Mouse (Mus musculus) spleen, postnatal 10 days (tissue): ENCODE data around the gene Rpp25l.
"Not testable (repeated sequence)": the region's sequence is repeated elsewhere in the genome, so short reads cannot be mapped to it uniquely, and the experiment has no call there.

Source experiments
- DNase-seq, 2 experiments: peaks; one replicate each; pipeline ENCODE4 v3.0.0; 2021 to 2022; ENCODE audit warnings: low spot score in 2 of 2

Gene Rpp25l

DNA sequence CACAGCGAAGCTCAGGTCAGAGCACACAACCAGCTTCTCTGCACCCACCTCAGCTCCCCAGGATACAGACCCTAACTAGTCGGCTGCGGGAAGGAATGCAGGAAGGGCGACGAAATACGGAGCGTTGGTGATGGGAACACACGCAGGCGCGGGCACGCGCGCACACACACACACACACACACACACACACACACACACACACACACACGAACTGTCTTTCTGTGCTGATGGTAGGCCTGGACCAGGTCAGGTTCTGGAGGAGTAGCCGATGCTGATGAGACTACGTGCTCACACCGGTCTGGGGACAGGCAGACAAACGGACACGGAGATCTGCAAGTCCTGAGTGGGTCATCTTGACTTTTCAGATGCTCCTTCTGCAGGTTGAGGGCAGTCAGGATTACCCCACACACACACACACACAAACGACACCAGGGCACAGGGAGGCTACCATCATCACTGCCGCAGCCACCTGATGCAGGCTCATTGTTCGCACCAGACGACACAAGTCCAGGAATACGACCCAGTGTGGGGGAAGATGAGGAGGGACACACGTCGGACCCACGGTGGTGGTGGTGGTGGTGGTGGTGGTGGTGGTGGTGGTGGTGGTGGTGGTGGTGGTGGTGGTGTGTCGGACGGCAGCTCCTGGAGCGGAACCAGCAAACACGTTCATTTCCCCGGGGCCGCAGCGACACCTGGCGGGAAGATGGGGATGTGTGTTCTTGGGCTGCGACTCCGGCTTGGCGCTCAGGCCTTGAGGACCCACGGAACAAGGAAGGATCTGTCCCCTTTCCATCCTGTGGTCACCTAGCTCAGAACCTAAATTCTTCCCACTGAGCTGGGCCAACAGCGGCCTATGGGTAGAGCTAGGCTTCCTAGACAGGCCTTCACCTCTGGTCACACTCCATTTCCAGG is 16.1 kb downstream of the Rpp25l start, which contains the start of gene Cntfr:
TSS of gene Cntfr (minus strand) at position 160 of the 912 bp plus-strand sequence.
- peak; percentile 52 to 81 for DNase-seq

DNA sequence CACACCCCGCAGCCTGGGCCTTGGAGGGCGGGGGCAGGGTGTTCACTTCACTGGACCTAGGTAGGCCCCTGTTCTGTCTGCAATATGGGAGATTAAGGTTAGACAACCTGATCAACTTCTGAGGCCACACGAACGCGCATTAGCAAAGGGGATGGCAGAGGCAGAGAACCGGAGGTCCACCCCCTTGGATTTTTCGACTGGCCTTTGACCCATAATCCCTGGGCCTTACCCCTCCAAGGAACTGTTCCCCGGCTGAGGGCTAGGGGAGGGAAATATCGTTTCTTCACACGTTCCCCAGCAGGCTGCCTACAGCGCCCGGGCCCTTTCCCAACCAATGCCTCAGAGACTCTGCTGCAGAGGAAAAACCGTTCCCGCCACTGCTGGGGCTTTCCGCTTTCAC is 16.9 kb downstream of the Rpp25l start:
- DNase-seq: not testable (repeated sequence)

DNA sequence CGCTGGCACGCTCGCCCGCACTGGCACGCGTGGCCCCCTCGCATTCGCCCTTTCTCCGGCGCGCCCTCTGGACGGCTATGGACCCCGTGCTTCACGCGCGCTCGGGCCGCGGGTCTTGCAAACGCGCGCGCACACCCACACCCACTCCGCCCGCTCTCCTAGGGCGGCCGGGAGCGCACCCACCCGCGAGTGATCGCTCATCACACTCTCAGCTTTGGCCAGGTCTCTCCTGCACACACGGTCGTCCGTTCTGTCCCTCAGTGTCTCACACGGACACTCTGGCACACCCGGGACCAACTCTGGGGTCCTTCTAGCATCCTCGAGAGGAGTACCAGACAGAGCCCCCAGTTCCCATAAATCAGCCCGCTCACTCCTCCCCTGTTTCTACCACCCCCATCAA is 17.5 kb downstream of the Rpp25l start:
- DNase-seq: not testable (repeated sequence)

DNA sequence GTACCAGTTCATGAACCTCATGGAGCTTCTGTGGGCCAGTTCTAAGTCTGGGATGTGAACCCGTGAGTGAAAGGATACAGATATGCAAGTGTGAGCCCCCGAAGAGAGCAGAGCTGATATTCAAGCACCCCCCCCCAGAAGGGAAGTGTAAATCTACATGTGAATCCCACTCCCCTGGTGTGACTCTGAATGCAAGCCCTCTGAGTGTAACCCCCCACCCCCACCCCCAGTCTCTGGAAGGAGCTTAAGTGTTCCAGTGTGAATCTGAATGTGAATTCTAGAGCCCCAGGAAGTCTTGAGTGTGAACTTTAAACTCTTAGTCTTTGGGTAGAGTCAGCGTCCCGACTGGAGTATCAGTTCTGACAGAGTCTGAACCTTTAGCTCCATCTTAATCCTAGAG is 19.8 kb downstream of the Rpp25l start:
- not testable (repeated sequence) for DNase-seq

DNA sequence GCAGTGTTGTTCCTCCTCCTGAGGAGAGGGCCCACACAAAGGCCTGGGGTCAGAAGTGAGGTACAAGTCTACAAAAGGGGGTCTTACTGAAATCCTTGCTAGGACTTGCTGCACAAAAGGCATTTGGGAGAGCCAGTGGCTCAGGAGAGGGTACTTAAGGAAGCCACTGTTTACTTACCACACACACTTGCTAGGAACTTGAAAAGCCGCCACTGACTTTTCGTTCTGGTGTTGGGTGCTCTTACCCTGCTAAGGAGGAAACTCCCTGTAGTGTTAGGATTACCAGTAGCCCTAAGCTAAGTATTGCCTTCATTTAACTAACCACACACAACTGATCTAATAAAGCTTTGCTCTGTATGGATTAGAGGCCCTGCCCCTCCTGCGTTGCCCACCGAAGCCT is 23.3 kb downstream of the Rpp25l start:
- not testable (repeated sequence) for DNase-seq

DNA sequence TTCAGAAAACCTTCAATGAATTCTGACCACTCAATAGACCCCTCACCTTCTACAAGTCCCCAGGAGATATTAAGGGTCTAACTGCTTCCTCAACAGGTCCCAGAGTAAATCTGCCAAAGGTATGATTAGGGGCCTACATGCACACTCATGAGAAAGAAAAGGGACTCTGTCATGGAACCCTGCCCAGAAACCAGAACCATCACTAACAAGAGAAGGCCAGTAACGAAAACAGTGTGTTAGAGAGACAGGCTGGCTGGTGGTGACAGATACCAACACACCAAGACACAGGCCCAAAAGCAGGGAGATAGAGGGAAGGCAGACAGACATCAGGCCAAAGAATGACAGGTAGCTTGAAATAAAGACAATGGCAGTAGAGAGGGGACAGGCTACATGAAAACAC is 24.8 kb downstream of the Rpp25l start:
- DNase-seq: not testable (repeated sequence)

DNA sequence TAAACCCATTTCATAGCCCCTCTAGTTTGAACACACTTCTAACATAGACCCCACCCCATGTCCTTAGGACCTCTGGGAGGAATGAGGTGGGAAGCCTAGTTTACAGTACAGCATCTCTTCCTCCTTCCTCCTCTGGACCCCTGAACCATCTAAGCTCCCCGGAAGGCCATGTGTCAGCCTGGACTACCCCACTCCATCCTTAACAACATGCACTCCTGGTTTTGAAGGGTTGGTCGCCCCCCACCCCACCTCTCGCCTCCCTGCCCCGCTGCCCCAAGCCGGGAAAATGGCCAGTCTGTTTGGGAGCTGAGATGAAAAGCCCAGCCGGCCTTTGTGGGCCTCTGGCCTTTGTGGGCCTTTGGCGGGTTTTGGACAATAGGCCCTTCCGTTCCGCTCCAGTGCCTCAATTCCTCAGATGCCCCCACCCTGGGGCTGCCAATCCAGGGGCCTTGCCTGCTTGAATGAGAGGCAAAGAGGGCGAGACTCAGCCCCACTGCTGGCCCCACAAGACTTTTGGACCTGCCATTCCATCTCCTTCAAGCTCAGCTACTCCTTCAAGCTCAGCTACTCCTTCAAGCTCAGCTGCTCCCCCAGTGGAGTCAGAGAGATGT is 27.3 kb downstream of the Rpp25l start:
- not testable (repeated sequence) for DNase-seq

DNA sequence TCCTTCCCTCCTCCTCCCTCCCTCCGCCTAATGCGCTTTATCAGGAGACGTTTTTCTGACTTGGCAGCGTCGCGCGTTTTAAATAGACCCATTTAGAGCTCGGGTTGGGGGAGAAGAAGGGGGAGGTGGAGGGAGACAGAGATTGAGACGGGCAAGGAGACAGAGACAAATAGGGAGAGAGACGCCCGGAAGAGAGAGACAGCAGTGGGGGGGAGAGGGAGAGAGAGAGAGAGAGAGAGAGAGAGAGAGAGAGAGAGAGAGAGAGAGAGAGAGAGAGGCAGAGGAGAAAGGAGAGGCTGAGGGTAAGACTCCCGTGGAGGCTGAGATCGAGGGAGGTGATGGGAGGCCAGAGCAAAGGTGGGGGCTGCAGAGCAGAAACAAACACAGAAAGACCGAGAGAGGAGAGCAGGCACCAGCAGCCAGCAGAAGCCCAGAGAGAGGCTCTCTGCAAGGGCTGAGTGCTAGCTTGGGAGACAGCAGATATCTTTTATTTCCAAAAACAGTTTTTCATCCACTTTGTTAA is 28.3 kb downstream of the Rpp25l start:
- DNase-seq: not testable (repeated sequence)

DNA sequence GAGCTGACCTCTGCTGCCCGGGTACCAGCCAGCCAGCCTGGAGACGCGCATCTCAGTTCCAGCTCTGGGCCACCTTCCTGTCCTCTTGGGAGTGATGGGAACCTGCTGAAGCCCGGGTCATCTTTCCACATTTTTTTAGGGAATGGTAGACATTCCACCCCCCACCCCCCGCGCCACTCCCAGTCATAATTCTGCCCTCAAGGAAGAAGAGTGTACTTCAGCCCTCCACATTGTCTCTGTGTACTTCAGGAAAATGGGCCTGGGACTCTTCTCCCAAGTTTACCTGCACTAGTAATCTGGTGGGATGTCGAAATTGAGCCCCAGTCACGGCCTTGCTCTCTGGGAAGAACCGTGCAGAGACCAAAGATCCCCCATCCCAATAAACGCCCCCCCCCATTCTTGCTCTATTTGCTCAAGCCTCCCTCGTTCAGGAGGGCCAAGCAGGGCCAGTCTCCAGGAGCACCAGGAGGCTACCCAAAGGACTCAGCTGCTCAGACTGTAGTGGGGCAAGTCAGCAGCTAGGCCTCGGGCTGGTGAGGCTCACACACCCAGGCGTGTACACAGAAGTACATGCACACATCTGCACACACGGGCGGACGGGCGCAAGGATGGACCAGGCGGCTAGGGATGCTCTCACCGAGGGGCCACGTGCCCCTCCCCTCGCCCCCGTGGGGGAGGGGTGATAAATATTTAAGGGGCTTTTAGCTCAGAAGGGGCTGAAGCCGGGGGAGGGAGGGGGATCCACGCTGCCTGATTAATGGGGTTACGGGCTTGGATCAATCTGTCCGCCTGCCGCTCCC is 29.0 kb downstream of the Rpp25l start:
- not testable (repeated sequence) for DNase-seq

DNA sequence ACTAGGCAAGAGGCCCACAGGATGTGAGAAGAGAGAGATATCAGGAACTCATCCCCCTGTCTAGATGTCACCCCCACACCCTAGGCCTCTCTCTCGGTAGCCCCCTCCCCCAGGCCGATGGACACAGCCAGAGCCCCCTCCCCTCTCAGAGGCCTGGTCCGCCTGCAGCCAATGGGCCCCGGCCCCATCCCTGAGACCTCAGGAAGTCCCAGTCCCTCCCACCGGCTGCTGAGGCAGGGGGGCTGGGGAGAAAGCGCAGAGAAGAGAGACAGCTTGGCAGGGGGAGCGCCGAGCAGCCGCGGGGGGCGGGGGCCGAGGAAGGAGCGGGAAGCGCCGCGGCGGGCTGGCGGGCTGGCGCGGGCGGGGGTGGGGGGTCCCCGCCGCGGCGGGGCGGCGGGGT is 30.0 kb downstream of the Rpp25l start:
- not testable (repeated sequence) for DNase-seq

DNA sequence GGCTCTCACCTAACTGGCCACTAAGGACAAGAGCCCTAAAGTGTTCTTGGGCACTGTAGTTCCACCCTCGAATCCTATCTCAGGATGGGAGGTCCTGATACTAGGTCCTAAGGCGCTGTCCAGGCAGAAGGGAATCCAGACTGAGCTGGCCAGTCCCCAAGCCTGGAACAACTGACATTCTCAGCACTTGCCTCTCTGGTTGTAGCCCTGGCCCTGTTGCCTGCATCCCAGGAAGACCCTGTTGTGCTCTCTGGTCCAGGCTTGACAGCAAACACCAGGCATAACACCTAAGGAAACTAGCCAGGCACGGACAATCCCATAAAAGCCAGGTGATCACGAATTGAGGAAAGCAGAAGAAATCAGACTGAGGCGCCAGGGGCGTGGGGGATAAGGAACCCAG is 30.5 kb downstream of the Rpp25l start:
- no peak for DNase-seq

DNA sequence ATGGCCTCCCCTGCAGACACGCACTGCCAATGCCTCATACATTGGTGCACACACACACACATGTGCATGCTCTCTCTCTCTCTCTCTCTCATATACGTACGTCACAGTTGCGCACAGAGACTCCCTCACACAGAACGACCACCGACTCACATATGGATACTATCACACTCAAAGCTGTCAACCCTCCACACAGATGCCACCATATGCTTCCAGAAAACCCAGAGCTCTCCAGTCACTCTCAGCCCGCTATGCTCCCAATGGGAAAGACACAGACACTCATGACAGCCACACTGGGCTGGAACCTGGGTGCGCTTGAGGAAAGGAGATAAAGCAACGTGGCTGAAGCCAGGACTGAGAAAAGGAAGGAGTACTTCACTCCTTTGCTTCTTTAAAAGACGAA is 31.4 kb downstream of the Rpp25l start:
- DNase-seq: no peak

DNA sequence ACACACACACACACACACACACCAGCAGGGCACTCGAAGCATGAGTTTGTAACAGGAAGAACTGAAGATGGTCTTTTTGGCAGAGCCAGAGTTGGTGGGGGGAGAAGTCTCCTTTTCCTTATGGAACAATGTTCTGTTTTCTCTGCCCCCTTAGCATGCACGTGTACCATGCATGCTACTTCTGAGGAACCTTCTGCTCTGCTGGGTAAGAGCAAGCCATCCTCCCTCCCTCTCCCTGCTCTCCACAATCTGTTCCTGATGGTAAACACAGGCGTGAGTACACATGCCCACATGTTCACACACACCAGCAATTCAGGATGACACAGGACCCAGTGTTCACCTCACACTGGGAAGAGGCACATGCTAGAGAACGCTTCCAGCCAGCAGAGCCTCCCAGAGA is 32.2 kb downstream of the Rpp25l start:
- DNase-seq: no peak

DNA sequence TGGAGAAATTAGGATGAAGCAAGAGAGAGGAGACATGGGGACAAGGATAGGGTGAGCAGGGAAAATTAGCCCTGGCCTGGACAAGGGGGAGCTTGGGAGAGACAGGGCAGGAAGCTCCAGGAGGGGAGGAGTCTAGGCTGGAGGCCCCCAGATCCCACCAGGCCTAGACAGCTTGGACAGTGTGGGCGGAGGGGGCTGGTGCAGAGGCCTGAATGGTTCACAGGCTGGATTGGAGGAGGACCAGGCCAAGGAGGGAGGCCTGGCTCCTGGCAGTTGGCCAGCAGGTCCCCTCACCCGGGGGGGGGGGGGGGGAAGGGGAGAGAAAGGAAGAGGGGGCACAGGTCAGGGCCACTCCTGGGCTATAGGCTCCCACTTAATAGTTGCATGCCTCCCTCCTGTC is 34.0 kb downstream of the Rpp25l start:
- DNase-seq: no peak

DNA sequence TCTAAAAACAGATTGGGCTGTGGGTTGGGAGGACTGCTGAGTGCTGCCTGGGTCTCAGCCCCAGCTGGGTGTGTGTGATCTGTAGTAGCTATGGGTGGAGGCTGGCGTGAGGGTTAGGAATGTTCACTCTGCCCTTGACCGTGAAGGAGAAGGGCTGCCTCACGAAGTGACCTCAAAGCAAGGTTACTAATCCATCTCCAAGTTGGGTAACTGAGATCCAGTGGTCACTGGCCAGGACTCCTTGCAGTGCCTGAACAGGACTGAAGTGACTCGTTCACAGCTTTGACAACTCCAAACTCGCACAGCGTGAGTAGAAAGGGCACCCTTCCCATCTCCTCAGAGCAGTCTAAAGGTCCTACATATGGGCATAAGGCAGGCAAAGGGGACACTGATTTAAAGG is 34.5 kb downstream of the Rpp25l start:
- DNase-seq: no peak

DNA sequence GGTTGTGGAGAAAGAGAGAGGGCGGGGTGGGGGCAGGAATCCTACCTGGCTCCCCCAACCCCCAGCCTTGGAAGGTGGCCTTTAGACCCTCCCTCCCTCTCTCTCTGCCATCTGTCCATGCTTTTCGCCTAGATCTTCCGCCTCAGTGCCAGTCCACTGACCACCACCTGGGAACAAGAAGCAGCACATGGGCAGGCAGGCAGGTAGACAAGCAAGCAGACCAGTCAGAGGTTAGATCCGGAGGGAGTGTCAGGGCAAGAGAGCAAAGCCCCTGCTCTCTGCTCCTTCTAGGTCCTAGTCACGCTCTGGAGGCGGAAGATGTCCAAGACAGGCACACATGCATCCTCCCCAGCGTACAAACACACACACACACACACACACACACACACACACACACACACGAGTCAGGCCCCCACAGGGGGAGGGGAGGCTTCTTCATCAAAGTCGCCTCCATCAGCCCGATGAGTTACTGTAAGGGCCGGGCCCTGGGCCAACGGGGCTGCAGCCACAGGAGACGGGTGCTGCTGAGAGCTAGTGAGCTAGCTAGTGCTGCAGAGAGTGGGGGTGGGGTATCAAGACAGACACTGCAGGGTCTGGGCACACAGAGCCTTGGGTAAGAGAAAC is 36.2 kb downstream of the Rpp25l start:
- DNase-seq: no peak

DNA sequence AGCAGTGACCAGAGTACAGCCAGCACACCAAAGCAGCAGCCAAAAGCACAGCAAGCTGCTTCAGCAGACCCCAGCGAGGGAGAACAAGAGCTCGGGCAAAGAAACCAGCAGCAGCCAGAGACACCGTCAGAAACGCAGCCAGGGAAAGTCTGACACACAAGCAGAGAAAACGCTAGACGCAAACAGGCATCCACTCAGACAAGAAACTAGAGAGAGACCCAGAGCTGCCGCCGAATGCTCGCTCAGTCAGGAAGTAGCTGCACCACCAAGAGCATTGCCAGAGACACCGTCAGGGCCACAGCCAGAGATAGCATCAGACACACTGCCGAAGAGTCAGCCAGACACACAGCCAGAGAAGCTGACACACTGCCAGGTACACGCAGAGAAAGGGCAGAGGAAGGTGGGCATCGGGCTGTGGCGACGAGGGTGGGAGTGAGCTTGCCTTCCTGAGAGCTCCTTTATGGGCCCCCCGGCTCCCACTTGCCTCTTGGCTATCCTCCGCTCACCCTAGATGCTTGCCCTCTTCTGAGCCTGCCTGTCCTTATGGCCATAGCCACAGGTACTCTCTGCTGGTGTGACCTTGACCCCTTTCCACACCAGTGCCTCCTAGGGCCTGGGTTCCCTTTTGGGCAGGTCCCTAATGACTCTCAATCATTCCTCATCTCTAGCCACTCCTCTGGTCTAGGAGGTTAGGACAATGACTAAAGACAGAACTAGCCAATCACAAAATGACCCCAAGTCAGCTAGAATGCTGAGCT is 36.9 kb downstream of the Rpp25l start:
- DNase-seq: no peak

DNA sequence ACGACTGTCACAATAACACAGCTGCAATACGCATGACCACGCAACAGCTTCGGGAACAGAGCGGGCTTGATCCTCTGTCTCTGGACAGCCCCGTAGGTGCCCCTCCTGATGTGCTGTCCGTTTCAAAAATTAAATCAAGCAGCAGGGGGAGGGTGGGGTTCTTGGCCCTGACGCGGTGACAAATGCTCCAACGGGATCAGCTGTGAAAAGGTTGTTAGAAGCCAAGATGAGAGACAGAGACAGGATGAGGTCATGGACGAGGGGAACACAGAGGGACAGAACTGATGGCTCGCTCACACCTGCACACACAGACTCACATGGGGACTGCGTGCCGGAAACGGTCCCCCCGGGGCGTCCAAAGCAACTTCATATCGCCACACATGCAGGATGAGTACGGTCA is 40.1 kb downstream of the Rpp25l start:
- DNase-seq: no peak

DNA sequence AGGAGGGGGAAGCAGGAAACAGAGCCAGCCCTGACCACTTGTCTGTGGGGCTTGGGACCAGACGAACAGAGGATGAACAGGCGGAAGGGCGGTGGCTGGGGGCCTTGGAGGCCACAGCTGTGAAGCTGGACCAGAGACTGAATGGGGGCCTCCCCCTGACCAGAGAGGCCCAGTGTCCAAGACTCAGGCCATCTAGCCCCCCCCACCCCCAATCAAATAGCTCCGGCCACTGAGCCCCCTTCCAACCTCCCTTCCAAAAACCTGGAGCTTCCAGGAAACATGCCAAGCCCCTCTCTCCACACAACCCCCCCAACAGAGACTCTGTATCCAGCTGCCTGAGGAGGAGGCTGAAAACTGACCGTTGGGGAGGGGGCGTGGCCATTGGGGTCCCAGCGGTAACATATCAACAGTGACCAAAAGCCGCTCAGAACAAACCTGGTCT is 40.8 kb downstream of the Rpp25l start:
- no peak for DNase-seq

DNA sequence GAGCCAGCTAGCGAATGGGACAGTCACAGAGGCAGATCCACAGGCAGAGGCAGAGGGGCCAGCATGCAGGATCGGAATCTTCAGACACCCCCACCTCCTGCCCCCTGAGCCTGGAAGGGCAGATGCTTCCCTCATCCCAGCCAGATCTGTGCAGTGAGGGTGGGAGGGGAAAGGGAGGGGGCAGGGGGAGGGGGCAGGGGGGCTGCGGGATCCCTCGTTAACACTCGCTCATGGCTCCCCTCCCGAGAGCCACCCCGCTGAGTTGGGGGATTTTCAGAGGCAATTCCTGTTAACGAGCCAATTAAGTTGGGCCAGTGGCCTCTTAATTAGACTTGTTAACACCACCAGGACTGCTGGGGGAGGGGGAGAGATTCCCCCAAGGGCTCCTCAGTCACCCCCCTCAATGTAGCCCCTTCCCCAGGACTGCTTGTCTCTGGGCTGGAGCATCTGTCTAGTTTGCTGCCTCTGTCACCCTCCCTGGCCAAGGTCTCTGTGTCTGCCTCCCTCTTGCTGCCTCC is 41.3 kb downstream of the Rpp25l start:
- DNase-seq: no peak

DNA sequence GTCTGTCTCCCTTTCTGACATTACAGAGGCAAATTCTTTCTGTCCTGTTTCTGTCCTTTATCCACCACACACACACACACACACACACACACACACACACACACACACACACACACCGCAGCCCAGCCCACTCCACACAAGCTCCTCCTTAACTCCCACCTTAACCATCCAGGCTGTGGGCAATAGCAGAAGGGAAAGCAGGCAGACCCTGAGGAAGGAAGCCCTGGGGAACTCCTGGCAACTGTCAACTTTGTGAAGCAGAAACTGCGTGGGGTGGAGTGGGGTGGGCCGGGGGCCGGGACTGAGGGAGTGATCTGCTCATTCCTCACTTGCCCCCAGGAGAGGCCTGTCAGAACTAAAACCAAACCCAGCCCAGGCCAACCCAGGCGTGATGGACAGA is 41.8 kb downstream of the Rpp25l start:
- no peak for DNase-seq
